Mouse (Mus musculus) gastrocnemius, postnatal 4 days (tissue): ENCODE measurements around the gene Myo3a. TPM values are rescaled to one million over a fixed set of nuclear protein-coding genes. Genes with fewer than 3 reads are reported as not detected.
A peak's percentile ranks its signal among the peaks of the same experiment; 100 is the strongest.

Source experiments
- DNase-seq, 2 experiments: peaks; one replicate each; pipeline ENCODE4 v3.0.0; 2021 to 2022; ENCODE audit warnings: low spot score in 2 of 2, mixed read lengths in 2 of 2
- microRNA-seq: library from miRNA; unstranded; fragments of <30 nt; microRNA quantifications from one replicate; pipeline ENCODE4 v1.2.0, GENCODE M21; 2021
- total RNA-seq, 2 experiments: library from RNA; stranded (reverse); gene quantifications; 2 replicates each; pipeline ENCODE4 v1.2.3; 2021

Myo3a gene
- total RNA-seq, 2 experiments from 2014 or later: not detected

- DNase-seq: no peak
Observed at GRCm38 (mm10) chr2:22620534-22620933, 393.2 kb downstream of the Myo3a start.

GRCm38 (mm10) chr2:22620978-22621827 is 393.9 kb downstream of the Myo3a start:
- DNase-seq: no peak

GRCm38 (mm10) chr2:22621828-22622731 is 394.8 kb downstream of the Myo3a start, which contains the start of gene Gad2:
TSS of gene Gad2 (plus strand) at chr2:22622205.
- DNase-seq: peak in 1 of 2 experiments; percentile 21

- DNase-seq: no peak
Observed at GRCm38 (mm10) chr2:22623111-22624070, 396.1 kb downstream of the Myo3a start.

- DNase-seq: no peak
Observed at GRCm38 (mm10) chr2:22624188-22624975, 397.1 kb downstream of the Myo3a start.

GRCm38 (mm10) chr2:22625096-22625960 is 398.0 kb downstream of the Myo3a start:
- no peak for DNase-seq

- no peak for DNase-seq
Observed at GRCm38 (mm10) chr2:22627147-22627666, 399.9 kb downstream of the Myo3a start.

GRCm38 (mm10) chr2:22627819-22628432 is 400.6 kb downstream of the Myo3a start:
- DNase-seq: no peak

- no peak for DNase-seq
Observed at GRCm38 (mm10) chr2:22634766-22635165, 407.5 kb downstream of the Myo3a start.

GRCm38 (mm10) chr2:22646134-22646533 is 418.8 kb downstream of the Myo3a start:
- no peak for DNase-seq

- no peak for DNase-seq
Observed at GRCm38 (mm10) chr2:22648394-22648793, 421.1 kb downstream of the Myo3a start.

GRCm38 (mm10) chr2:22651826-22652225 is 424.5 kb downstream of the Myo3a start:
- DNase-seq: no peak

- no peak for DNase-seq
Observed at GRCm38 (mm10) chr2:22663731-22664130, 436.4 kb downstream of the Myo3a start.

Small RNA genes within 50 kb of the gene (microRNA-seq; reads per million reads assigned to microRNA genes)
- gene Gm23636: not detected
- gene Mir3967: not detected
